Mouse (Mus musculus): ENCODE measurements around the gene Abl1.

Abl1 gene

GRCm38 (mm10) chr2:31815367-31815766, 127.2 kb downstream of the Abl1 start:
- DNase-seq (ENCODE audit: extremely low read depth, insufficient read length, low spot score) = peak; percentile 50

- DNase-seq (ENCODE audit: extremely low read depth, insufficient read length, low spot score) = peak; percentile 64
Observed at GRCm38 (mm10) chr2:31822524-31823371, 134.6 kb downstream of the Abl1 start.

DNA sequence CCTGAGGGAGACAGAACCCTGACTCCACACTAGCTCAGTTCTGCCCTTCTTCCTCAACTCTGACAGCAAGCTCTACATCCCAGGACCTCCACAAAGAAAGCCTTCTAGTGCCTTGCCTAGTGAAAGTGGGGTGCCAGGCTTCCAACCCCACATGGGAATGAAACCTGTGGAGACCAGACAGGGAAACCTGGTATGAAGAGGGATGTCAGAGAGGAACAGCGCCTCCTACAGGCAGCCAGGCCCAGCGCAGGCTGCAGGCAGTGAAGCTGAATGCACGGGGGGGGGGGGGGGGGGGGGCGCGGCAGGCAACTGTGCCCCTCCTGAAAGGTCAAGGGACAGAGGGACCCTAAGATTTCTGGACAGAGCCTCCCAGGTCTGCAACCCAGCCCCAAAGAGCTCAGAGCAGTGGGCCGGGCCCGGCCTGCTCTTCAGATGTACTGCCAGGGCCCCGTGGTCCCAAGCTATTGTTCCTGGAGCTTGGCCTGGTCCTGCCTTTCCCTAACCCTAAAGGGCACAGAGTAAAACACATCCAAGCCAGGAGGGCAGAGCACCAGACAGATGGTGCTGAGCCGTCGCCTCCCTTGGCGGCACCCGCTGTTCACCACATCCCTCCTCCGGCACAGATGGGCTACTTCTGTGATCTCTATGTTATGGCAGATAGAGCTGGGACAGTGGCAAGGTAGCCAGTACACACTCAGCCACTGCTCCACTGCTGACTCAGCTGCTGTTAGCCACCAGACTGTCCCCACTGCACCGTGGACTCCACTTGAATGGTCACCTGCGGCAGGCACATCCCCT, 136.0 kb downstream of the Abl1 start:
- no peak for DNase-seq (ENCODE audit: extremely low read depth, insufficient read length, low spot score)

DNA sequence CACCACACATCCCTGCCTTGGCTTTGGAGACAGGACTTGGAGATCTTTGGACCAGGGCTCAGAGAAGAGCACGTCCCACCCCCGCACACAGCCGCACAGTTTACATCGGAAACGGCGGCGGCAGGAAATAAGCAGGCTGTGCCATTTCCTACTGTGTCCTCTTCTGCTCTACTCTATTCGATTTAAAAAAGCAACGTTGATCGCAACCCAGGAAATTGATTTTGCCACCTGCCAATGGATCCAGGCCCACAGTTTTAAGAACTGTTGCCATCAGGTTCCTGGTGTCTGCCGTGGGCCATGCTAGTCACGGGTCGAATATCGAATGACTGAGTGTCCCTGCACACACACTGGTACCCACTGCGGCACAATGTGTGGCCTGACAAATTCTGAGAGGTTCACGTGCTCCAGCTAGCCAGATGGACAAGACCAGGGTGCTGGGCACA, 137.3 kb downstream of the Abl1 start:
- no peak for DNase-seq (ENCODE audit: extremely low read depth, insufficient read length, low spot score)

GRCm38 (mm10) chr2:31826094-31827085, 138.2 kb downstream of the Abl1 start:
- DNase-seq (ENCODE audit: extremely low read depth, insufficient read length, low spot score) = no peak

DNA sequence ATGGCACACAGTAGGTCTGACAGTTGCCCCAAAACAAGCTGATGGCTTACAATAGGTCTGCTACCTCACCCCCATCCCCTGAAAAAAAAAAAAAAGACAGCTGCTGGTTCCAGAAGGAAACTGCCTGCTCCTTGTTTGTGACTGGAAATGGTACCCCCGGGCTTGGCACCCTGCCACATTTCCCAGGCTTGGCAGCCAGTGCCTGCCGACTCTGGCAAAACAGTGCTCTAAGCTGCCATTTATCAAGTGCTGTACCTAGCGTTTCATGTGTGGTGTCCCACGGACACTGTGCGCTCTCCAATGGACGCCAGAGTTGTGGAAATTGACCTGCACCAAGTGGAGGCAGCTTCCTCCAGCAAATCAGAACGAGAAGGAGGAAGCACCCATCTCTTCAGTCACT, 139.7 kb downstream of the Abl1 start:
- no peak for DNase-seq (ENCODE audit: extremely low read depth, insufficient read length, low spot score)

GRCm38 (mm10) chr2:31828311-31828825, 140.2 kb downstream of the Abl1 start:
- no peak for DNase-seq (ENCODE audit: extremely low read depth, insufficient read length, low spot score)

GRCm38 (mm10) chr2:31836091-31836490, 147.9 kb downstream of the Abl1 start:
- DNase-seq (ENCODE audit: extremely low read depth, insufficient read length, low spot score) = no peak

DNA sequence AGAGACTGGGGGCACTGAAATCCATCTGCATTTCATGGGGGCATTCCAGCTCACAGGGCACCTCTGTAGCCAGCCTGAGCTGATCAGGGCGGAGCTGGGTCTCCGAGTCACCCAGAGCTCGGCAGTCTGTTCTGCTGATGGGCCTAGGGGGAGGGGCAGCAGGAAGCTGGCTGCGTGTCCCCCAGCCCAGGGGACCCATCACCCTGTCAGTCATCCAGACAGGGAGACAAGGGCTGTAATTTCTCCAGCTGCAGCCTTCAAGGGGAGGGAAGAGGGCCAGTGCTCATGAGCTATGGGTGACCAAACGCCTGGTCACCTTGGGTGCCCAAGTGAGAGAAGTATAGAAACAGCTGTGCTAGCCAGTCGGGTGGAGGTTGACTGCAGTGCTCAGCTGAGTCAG, 148.8 kb downstream of the Abl1 start:
- no peak for DNase-seq (ENCODE audit: extremely low read depth, insufficient read length, low spot score)

GRCm38 (mm10) chr2:31838868-31839267, 150.7 kb downstream of the Abl1 start:
- DNase-seq (ENCODE audit: extremely low read depth, insufficient read length, low spot score) = no peak

DNA sequence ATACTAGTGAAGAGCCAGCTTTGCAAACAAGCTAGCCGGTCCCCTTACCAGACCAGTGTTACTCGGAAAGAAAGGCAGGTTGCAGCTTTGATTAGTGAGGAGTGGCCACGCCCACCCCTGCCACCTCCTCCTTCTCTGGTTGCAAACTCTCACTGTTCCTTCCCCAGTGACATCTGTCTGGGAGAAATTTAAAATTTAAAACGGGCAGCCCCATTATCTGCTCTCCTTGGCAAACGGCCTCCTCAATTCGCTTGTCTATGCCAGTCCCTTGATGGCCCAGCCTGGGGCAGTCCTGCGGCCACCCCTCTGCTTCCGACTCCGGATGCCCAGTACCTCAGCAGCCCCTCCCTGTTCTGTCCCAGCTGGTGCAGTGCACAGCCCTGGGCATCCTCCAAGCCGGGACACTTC, 156.6 kb downstream of the Abl1 start:
- DNase-seq (ENCODE audit: extremely low read depth, insufficient read length, low spot score) = no peak

DNA sequence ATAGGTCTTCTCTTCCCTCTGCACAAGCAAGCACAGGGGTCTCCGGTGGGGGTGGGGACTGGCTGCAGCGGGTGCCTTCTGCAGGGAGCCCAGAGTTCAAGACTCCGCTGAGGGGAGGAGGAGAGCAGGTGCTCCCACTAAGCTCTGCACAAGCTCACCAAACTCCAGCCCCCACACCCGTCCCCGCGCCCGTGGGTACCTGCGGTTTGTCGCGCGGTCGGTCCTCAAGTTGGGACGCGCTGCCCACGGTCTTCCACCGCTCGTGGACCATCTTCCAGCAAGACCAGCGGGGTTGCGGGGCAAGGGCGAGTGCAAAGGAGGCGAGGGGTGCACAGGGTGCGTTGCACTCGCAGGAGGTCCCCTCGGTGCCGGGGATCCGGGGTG, 157.3 kb downstream of the Abl1 start:
- no peak for DNase-seq (ENCODE audit: extremely low read depth, insufficient read length, low spot score)

DNA sequence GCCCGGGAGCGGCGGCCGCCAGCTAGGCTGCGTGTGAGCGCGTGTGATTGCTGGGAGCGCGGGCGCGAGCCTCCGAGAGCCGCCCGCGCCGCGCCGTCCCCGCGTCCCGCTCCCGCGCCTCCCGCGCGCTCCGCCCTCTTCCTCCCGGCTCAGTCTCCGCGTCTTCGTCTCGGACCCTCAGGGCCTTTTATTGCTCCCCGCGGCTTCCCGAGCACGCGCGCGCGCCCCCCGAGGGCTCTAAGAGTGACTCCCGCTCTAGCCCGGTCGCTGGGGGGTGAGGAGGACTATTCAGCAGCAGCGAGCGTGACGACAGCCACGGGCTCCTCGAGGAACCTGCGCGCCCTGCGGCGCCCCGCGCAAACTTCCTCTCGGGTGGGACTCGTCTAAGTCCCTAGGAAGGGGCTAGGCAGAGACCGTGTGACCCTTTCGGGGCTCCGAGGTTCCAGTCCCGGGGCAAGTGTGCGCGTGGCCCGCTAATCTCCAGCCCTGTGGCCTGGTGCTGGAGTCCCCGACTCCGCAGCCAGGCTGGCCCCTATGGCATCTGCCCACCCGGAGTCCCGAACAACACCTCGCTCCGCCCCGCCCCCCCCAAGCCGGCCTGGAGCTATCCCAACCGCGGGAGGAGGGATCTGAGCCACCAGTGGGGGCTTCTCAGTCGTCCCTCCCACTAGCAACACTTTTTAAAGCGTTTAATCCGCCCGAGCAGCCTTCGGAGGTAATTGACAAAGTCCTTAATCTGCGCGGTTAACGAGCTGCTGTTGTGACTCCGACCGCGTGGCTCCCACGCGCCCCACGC, 157.9 kb downstream of the Abl1 start, which contains the start of gene Fibcd1:
Gene Fibcd1 (minus strand): TSS at position 110 of the 796 bp plus-strand sequence.
- DNase-seq (ENCODE audit: extremely low read depth, insufficient read length, low spot score) = no peak

DNA sequence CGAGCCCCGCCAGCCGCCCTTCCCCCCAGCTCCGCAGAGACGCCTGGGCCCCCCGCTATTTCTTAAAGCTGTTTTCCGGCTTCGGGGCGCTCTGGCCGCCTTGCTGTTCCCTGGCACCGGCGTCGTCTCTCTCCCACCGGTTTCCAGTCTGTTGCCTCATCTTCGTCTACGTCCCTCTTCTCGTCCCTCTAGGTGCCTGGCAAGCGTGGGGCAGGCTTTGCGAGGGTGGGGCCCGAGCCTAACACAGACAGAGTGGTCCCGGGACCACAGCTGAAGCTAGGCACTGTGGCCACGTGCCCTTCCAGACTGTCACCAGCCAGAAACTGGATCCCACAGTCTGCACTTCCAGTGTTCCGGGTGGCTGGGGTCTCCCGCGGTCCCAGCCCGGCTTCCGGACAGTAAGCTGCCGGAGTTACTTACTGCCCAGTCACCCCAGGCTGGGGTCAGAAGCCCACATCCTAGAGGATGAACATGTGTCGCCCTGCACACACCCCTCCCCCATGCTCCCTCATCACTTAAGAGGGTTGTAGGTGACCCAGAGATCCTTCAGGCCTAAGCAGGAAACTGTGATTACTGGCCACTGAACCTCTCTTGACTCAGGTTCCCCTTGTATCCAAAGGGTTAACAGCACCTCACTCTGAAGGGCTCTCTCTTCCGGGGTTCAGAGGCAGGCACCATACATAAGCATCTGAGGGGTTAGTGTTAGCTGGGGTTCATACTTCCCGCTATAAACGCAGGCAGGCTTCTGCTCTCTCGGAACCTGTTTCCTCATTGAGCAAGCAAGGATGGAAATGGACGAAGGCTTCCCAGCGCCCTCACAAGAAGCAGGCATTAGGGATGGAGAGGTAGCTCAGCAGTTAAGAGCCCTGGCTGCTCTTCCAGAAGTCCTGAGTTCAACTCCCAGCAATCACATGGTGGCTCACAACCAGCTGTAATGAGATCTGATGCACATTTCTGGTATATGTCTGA, 158.8 kb downstream of the Abl1 start:
- no peak for DNase-seq (ENCODE audit: extremely low read depth, insufficient read length, low spot score)

- DNase-seq (ENCODE audit: extremely low read depth, insufficient read length, low spot score) = no peak
Observed at GRCm38 (mm10) chr2:31847908-31848307, 159.7 kb downstream of the Abl1 start.

DNA sequence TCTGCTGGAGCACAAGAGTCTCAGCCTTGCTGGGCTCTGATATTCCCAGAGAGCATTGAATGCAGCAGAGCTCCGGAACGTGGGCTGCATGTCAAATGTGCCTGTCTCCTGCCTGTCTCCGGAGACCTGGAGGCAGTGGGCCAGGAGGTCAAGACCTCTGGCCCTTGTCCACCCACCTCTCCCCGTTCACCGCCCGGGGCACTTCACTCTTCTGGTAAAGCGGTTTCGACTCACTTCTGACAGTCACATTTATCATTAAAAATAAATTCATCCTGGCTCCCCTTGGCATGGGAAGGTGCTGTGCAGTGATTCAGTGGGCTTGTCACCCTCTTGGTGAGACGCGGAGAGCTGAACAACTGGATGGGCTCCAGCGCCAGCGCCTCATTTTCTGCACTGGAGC, 162.0 kb downstream of the Abl1 start:
- peak; percentile 66 for DNase-seq (ENCODE audit: extremely low read depth, insufficient read length, low spot score)
